Mouse (Mus musculus) T-helper 17 cell (primary cell): ENCODE data around the gene Riox1.

Experiments used
- in situ Hi-C, 2 experiments: fragments of 300-600 bp; cut with MboI, MseI; formaldehyde crosslinking; loops; 1 replicate in 1 of 2; 2 replicates in 1 of 2; pipeline ENCODE4 v1.15.1; 2025; ENCODE audit warnings: high pct_unique_total_duplicates in 2 of 2

The Riox1 gene

DNA sequence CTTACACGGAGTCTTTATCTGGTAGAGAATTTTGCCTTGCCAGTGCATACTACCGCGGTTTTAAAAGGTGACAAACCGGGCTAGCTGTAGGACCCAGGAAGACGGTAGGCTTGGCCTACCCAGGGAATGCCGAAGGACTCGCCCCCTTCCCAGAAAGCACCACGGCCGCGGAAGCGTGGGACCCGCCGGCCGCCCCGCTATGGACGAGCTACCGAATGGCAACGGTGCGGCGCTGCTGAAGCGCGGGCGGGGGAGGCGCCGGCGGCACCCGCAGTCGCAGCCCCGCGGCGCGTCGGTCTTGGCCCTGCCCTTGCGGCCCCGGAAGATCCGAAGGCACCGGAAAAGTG is at the start of gene Riox1:
Gene Riox1 (plus strand): TSS at position 116 of the 347 bp plus-strand sequence.
- in situ Hi-C loops = no loop called here

GRCm38 (mm10) chr12:83910451-83910850 is 40.0 kb upstream of the Riox1 start:
- in situ Hi-C loops = no loop called here

DNA sequence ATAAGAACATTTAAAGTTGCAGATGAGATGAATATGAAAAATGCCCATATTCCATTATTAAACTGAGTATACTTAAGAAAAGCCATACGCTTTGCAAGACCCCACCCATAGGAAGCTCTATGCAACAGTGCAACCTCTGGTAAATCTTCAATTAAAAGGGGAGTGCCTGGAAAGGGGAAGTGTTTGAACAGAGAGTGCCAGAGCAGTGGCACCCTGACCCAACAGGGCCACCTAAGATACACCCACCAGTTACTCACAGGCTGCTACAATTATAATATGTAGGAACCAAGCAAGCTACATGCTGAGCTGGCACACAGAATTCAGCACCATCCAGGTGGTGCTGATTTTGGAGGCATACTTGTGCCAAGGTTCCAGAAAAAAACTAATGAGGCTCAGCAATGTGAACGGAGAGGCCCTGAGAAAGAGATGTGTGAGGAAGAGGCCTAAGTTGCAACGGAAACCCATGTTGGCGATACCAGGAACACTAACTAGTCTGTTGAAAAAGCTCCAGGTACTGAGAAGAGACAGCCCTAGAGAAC is 36.1 kb upstream of the Riox1 start:
- in situ Hi-C loops = no loop called here

GRCm38 (mm10) chr12:83914797-83915196 is 35.6 kb upstream of the Riox1 start:
- in situ Hi-C loops = no loop called here

DNA sequence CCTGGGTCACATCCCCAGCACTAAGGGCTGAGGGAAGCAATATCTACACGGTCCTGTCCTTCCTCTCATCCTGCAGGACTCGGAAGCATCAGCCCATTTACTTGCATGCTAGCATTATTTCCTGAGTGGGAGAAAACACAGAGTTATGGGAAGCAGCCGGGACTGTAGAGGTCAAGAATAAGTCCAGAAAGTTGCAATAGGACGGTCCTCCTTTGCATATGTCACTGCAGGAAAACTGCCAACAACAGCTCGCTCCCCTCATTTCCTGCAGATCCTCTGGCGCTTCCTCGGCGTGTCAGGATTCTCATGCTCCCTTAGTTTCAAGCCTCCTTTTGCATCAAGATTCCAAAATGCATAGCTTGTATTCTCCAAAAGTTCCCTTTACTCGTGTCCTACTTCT is 33.5 kb upstream of the Riox1 start:
- in situ Hi-C loops = no loop called here

DNA sequence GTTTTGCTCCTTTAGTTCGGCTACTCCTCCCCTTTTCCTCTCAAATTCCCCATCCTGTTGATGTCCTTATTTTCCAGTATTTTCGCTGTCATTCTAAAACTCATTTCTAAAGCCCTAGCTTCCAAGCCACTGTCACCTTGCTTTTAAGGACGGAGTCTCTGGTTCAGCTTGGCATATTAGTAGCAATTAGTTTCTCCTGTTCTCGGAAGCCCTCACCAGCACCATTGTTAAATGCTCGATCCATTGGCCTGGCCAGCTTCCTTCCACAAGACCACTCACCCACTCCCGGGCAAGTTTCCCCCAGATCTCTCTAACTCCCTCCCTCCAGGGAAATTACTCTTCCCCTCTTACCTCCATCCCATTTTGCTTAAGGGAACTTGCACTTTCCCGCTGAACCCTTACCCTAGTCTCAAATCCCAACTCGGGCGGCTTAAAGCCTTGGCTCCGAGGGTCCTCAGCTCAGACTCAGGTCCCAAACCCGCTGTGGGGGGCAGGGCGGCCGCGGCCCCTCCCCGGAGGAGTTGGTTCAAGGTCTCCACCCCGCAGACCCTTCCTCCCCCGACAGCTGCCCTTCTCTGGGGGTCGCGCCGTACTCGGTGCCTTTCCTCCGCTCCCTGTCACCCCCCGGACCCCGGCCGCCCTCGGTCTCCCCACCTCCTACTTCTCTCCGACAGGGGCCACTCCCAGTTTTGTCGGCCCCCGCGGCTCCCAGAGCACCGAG is 29.5 kb upstream of the Riox1 start:
- in situ Hi-C loops = no loop called here

- in situ Hi-C loops = no loop called here
These were observed 28.6 kb upstream of the Riox1 start, which contains the start of gene Numb for GRCm38 (mm10) chr12:83921535-83922381. Gene Numb, minus strand, starts transcription at chr12:83921934.

DNA sequence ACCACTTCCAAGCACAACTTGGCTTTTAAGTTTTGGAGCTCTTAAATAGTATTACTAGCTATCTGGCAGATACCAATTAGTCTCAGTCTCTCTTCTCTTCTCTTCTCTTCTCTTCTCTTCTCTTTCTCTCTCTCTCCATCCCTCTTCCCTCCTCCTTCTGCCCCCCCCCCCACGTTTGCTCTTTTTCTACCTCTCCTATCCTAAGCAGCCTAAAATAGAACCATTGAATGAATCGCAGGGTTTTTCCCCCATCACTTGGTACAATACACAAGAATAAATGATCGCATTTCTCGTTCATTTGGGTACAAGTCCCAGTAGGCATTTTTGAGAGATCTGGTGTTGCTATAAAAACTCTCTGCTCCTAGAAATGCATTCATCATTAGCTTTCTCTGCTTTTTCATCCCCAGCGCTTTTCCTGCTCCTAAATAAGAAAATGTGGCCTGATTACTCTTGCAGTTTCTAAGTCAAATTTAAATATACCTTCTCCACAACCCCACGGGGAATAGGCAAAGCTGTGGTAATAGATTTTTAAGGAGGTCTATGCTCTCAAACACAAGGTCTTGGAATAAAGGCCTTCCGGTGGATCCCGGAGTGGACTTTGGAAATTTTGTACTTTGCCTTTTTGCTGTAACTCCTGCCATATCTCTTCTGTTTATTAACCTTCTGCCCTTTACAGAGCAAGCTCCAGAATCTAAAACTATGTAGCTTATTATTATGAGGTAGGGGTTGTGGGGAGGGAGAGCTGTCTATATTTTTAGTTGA is 27.5 kb upstream of the Riox1 start:
- in situ Hi-C loops = no loop called here

DNA sequence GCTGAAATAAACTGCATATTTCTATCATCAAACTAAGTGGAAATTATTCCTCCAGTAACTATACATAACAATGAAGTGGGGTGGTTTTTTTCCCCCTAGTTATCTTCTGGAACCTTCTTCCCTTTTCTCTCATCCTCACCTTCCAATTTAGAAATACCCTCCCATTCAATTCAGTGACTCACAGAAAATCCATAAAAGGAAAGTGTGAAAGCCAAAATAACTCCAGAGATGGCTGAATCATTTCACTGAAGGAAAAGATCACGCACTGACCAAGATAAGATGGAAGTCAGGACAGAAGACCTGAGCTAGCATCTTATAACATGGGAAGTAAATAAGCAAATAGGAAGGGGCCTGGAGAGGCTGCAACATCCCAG is 26.9 kb upstream of the Riox1 start:
- in situ Hi-C loops = no loop called here

GRCm38 (mm10) chr12:83924332-83924731 is 26.1 kb upstream of the Riox1 start:
- in situ Hi-C loops = no loop called here

GRCm38 (mm10) chr12:83925160-83925703 is 25.2 kb upstream of the Riox1 start:
- in situ Hi-C loops = no loop called here

DNA sequence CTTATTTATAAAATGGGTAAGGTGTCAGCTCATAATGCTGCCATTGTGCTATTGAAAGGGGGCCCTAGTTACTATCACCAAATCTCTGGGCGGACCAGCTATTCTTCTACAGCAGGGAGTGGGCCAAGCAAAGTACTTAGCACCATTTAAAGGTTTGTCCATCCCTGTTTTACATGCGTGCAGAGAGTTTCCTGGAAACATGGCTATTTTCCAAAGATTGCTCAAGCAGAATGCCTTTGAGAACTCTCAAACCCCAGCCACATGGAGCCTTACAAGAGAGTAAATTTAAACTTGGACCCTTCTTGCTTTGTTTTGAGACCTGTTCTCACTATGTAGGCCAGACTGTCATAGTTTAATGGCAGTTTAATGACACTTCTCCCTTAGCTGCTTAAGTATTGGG is 24.3 kb upstream of the Riox1 start:
- in situ Hi-C loops = no loop called here

GRCm38 (mm10) chr12:83927747-83928146 is 22.7 kb upstream of the Riox1 start:
- in situ Hi-C loops = no loop called here

DNA sequence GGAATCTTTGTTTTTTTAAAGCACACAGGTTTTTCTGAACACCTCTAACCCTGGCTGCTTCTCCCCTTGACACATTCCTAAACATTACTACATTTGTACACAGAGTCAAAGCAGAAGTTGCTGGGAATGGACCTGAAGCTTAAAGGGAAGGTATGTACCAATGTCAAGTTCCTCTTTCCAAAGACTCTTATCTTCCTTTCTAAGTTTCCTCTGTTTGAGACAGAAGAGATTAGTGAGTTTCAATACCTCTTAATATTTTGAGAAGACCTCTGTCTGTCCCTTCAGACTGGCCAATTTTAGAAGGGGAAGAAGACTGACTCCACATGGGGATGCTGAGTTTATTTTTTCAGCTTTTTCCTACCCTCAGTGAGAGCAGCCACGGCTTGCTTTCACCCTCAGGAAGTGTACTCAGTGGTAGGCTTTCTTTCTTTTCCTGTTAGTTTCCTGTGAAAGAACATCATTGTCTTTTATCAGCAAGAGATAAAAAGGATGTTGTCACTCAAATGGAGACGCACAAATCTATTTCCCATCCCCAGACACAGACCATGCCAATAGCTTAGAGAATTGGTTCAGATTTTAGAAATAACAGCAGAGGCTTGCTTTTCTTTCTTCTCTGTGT is 21.1 kb upstream of the Riox1 start:
- in situ Hi-C loops = no loop called here

DNA sequence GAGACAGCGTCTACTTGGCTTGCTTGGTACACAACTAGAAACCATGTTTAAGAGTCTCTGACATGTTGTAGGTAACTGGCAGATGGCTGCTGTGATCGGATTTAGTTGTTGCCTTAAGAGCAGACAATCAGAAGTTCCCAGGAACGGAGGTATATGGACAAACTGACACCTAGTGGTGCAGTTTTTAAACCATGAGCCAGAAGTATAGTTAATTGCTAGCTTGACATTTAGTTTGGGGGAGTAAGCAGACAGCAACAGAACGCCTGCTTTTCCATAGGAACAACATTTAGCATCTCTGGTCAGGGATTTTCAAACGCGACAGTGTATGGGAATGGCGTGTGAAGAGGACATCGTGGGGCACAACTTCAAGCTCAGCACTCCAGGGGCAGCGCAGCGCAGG is 12.8 kb upstream of the Riox1 start:
- in situ Hi-C loops = loop anchor here (5.0 to 10.0 kb wide), 2 partner anchors 70 to 1487 kb away; no protein-coding TSS in a partner anchor

- in situ Hi-C loops = loop anchor here (5.0 to 10.0 kb wide), 2 partner anchors 71 to 1486 kb away; no protein-coding TSS in a partner anchor
These were observed 11.8 kb upstream of the Riox1 start for GRCm38 (mm10) chr12:83938592-83938991.

- in situ Hi-C loops = loop anchor here (5.0 to 10.0 kb wide), 2 partner anchors 72 to 1485 kb away; no protein-coding TSS in a partner anchor
These were observed 11.1 kb upstream of the Riox1 start for GRCm38 (mm10) chr12:83939332-83939731.

DNA sequence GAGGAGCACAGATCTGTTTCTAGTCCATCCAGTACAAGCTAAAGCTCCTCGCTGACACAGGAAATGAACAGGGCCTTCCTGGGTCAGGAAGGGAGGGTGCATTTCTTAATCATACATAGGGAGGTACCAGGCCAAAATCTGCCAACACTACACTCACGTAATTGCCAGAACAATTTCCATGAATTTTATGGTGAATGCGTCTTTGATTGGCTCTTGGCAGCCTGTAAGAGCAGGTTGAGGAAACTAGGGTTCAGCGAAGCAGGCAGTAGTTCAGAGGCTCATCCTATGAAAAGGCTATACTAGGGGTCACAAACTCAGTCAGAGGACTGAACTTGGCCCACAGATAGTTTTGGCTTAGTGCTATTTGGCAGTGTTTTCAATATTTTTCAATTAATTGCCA is 10.4 kb upstream of the Riox1 start:
- in situ Hi-C loops = no loop called here

GRCm38 (mm10) chr12:83941938-83942337 is 8.5 kb upstream of the Riox1 start:
- in situ Hi-C loops = no loop called here

GRCm38 (mm10) chr12:83947260-83947811 is 3.1 kb upstream of the Riox1 start:
- in situ Hi-C loops = no loop called here

- in situ Hi-C loops = no loop called here
These were observed 1.4 kb upstream of the Riox1 start for GRCm38 (mm10) chr12:83949043-83949442.
